Comparison of ENCODE assay signal across 18 mouse cellular contexts in the genomic region with DNA sequence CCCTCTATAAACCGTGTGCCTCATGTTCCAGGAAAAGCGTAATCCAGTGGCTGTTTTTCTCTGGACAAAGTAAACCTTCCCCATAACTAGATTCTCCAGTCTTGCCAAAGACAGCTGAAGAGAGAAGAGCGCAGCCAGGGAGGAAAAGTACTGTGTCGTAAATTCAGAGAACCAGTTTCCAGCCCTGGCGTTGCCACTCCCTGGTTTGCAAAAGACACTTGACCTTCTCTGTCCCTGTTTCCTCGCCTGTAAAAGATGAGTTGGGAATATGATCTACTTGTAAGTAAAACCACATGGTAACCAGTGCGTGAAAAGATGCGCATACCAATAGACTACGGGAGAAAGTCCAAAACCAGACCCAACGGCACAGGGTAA.
DNase-seq lines count a peak whose midpoint lies in the region; ATAC-seq and TF ChIP-seq lines count a peak whose summit lies in the region.
"Had no signal": no experiment of that assay in that cellular context is flagged by ENCODE, and none has a peak within 500 bp of the region (broad histone marks: within the 10 kb centered on the region; RNA-seq: fewer than 3 reads in every experiment).

No protein-coding gene starts in this region.

- H3K36me3 ChIP-seq in stomach, embryonic 14.5 days (ENCODE audit: control insufficient read depth, insufficient read depth, low read length) = no peaks in the 10 kb centered on the region
- no peaks in the 10 kb centered on the region for H3K36me3 ChIP-seq in stomach, postnatal 0 days (ENCODE audit: control insufficient read depth, insufficient read depth, low read length)
- H3K36me3 ChIP-seq in kidney, embryonic 14.5 days (ENCODE audit: control insufficient read depth, insufficient read depth, low read length) = no peaks in the 10 kb centered on the region
- H3K36me3 ChIP-seq in stomach, embryonic 16.5 days (ENCODE audit: control insufficient read depth, insufficient read depth, low read length) = no peaks in the 10 kb centered on the region
- H3K36me3 ChIP-seq: forebrain, embryonic 15.5 days; G1E; heart, embryonic 13.5 days; limb, embryonic 12.5 days; liver, embryonic 15.5 days; neural tube, embryonic 13.5 days had no signal

- WGBS in stomach, embryonic 14.5 days = 46% methylated on average over 10 of the region's 10 CpGs
- 57% methylated on average over 10 of the region's 10 CpGs for WGBS in stomach, postnatal 0 days
- 32% methylated on average over 10 of the region's 10 CpGs for WGBS in kidney, embryonic 14.5 days
- 55% methylated on average over 10 of the region's 10 CpGs for WGBS in stomach, embryonic 16.5 days

- H3K9me3 ChIP-seq in stomach, embryonic 14.5 days (ENCODE audit: control insufficient read depth, low read depth, low read length) = no peaks in the 10 kb centered on the region
- no peaks in the 10 kb centered on the region for H3K9me3 ChIP-seq in stomach, postnatal 0 days (ENCODE audit: control insufficient read depth, low read length)
- no peaks in the 10 kb centered on the region for H3K9me3 ChIP-seq in kidney, embryonic 14.5 days (ENCODE audit: control insufficient read depth, low read length)
- no peaks in the 10 kb centered on the region for H3K9me3 ChIP-seq in stomach, embryonic 16.5 days (replicated peaks; ENCODE audit: control insufficient read depth, low read length)
- H3K9me3 ChIP-seq: forebrain, embryonic 15.5 days; G1E; heart, embryonic 13.5 days; limb, embryonic 12.5 days; liver, embryonic 15.5 days; neural tube, embryonic 13.5 days had no signal

- no peak for ATAC-seq in stomach, embryonic 14.5 days (ENCODE audit: insufficient number of reproducible peaks, insufficient read depth, low FRiP score, low read depth)
- ATAC-seq in stomach, postnatal 0 days (ENCODE audit: low FRiP score, low TSS enrichment) = no peak
- peak; percentile 74; the same call in 1 of the 2 replicates for ATAC-seq in kidney, embryonic 14.5 days (ENCODE audit: low FRiP score, low TSS enrichment)
- no peak for ATAC-seq in stomach, embryonic 16.5 days (ENCODE audit: insufficient read depth, low FRiP score)
- ATAC-seq: forebrain, embryonic 15.5 days had no signal

- no peak for TF ChIP-seq EP300 in stomach, postnatal 0 days (optimal IDR thresholded peaks at IDR 0.05)

- no peaks in the 10 kb centered on the region for H3K27me3 ChIP-seq in stomach, embryonic 14.5 days (ENCODE audit: control insufficient read depth, insufficient read depth, low read length)
- H3K27me3 ChIP-seq in stomach, postnatal 0 days (ENCODE audit: control insufficient read depth, insufficient read depth, low read length) = no peaks in the 10 kb centered on the region
- no peaks in the 10 kb centered on the region for H3K27me3 ChIP-seq in kidney, embryonic 14.5 days (ENCODE audit: control insufficient read depth, insufficient read depth, low read length)
- no peaks in the 10 kb centered on the region for H3K27me3 ChIP-seq in stomach, embryonic 16.5 days (ENCODE audit: control insufficient read depth, insufficient read depth, low read length)
- H3K27me3 ChIP-seq: forebrain, embryonic 15.5 days; heart, embryonic 13.5 days; limb, embryonic 12.5 days; liver, embryonic 15.5 days; neural tube, embryonic 13.5 days had no signal

- TF ChIP-seq CTCF in stomach, postnatal 0 days (IDR thresholded peaks at IDR 0.05; ENCODE audit: low read depth) = no peak

- no peak overlapping the region for H3K9ac ChIP-seq in stomach, embryonic 14.5 days (replicated peaks; ENCODE audit: low read depth, low read length)
- H3K9ac ChIP-seq in stomach, postnatal 0 days (ENCODE audit: low read length) = no peak overlapping the region
- H3K9ac ChIP-seq in kidney, embryonic 14.5 days (ENCODE audit: low read depth, low read length) = no peak overlapping the region
- H3K9ac ChIP-seq in stomach, embryonic 16.5 days (ENCODE audit: low read length) = no peak overlapping the region
- H3K9ac ChIP-seq: forebrain, embryonic 15.5 days; heart, embryonic 13.5 days; limb, embryonic 12.5 days; liver, embryonic 15.5 days; neural tube, embryonic 13.5 days had no signal

- no peak overlapping the region for H3K4me3 ChIP-seq in stomach, embryonic 14.5 days (ENCODE audit: low read depth, low read length)
- no peak overlapping the region for H3K4me3 ChIP-seq in stomach, postnatal 0 days (ENCODE audit: low read depth, low read length)
- no peak overlapping the region for H3K4me3 ChIP-seq in kidney, embryonic 14.5 days (ENCODE audit: low read length)
- H3K4me3 ChIP-seq in stomach, embryonic 16.5 days (replicated peaks; ENCODE audit: low read length) = no peak overlapping the region
- H3K4me3 ChIP-seq: erythroblast, embryonic 14.5 days; forebrain, embryonic 15.5 days; heart, embryonic 13.5 days; limb, embryonic 12.5 days; liver, embryonic 15.5 days; neural tube, embryonic 13.5 days had no signal

- peaks cover 3% of the 10 kb centered on the region; the same call in 1 of the 2 replicates for H3K4me1 ChIP-seq in stomach, embryonic 14.5 days (ENCODE audit: control insufficient read depth, insufficient read depth, low read length)
- no peaks in the 10 kb centered on the region for H3K4me1 ChIP-seq in stomach, postnatal 0 days (replicated peaks; ENCODE audit: control insufficient read depth, insufficient read depth)
- H3K4me1 ChIP-seq in kidney, embryonic 14.5 days (ENCODE audit: control insufficient read depth, insufficient read depth, low read length) = 0 out of 2 replicates have a peak, but pooled peaks cover 5% of the 10 kb centered on the region
- H3K4me1 ChIP-seq in stomach, embryonic 16.5 days (ENCODE audit: control insufficient read depth, insufficient read depth, low read length) = 0 out of 2 replicates have a peak, but pooled peaks cover 2% of the 10 kb centered on the region
- H3K4me1 ChIP-seq: forebrain, embryonic 15.5 days; heart, embryonic 13.5 days; limb, embryonic 12.5 days; liver, embryonic 15.5 days; neural tube, embryonic 13.5 days had no signal

- DNase-seq in kidney, adult 18-20 months = peak; percentile 7
- DNase-seq in kidney, postnatal 14 days = no peak
- DNase-seq in stomach, postnatal 0 days (ENCODE audit: low spot score) = no peak
- DNase-seq in right cerebral cortex, postnatal 25 days = no peak
- DNase-seq: adrenal gland, adult 8-10 months; cerebellum, adult 8-10 months; heart, postnatal 4 days; thymus, postnatal 4 days had no signal

- peak overlapping the region; percentile 69 for H3K27ac ChIP-seq in stomach, embryonic 14.5 days (ENCODE audit: low read length)
- no peak overlapping the region for H3K27ac ChIP-seq in stomach, postnatal 0 days (replicated peaks)
- no peak overlapping the region for H3K27ac ChIP-seq in kidney, embryonic 14.5 days (ENCODE audit: low read depth, low read length)
- H3K27ac ChIP-seq in stomach, embryonic 16.5 days (ENCODE audit: low read length) = peak overlapping the region; percentile 78
- H3K27ac ChIP-seq: forebrain, embryonic 15.5 days; heart, embryonic 13.5 days; limb, embryonic 12.5 days; liver, embryonic 15.5 days; neural tube, embryonic 13.5 days had no signal

- H3K4me2 ChIP-seq in stomach, embryonic 14.5 days (replicated peaks; ENCODE audit: low read depth, low read length) = peak overlapping the region; percentile 3; the same call in 1 of the 2 replicates
- H3K4me2 ChIP-seq in stomach, postnatal 0 days (replicated peaks; ENCODE audit: low read depth) = no peak overlapping the region
- no peak overlapping the region for H3K4me2 ChIP-seq in kidney, embryonic 14.5 days (replicated peaks; ENCODE audit: low read depth, low read length)
- H3K4me2 ChIP-seq in stomach, embryonic 16.5 days (ENCODE audit: low read depth, low read length) = peak overlapping the region; percentile 21; the same call in 1 of the 2 replicates
- H3K4me2 ChIP-seq: forebrain, embryonic 15.5 days; heart, embryonic 13.5 days; limb, embryonic 12.5 days; liver, embryonic 15.5 days; neural tube, embryonic 13.5 days had no signal

Comparison
In these comparisons a context has a peak if more than half of its experiments do, and no peak if none do; other contexts are left out.
1. H3K27ac ChIP-seq: peak in stomach, embryonic 14.5 days (single experiment) and stomach, embryonic 16.5 days (single experiment); none in stomach, postnatal 0 days (single experiment) and kidney, embryonic 14.5 days (single experiment).
2. H3K4me2 ChIP-seq: peak in stomach, embryonic 14.5 days (single experiment) and stomach, embryonic 16.5 days (single experiment); none in stomach, postnatal 0 days (single experiment) and kidney, embryonic 14.5 days (single experiment).